In genomic region chr4:137643459-137643858, GRCm38 (mm10) we compare ENCODE assay signal across 20 mouse cellular contexts. TPM values are rescaled to one million over a fixed set of nuclear protein-coding genes. Genes with fewer than 3 reads are reported as not detected.
A peak's percentile ranks its signal among the peaks of the same experiment; 100 is the strongest.
DNase-seq lines count a peak whose midpoint lies in the region; ATAC-seq and TF ChIP-seq lines count a peak whose summit lies in the region.
"Had no signal": no experiment of that assay in that cellular context is flagged by ENCODE, and none has a peak within 500 bp of the region (broad histone marks: within the 10 kb centered on the region; RNA-seq: fewer than 3 reads in every experiment).

No protein-coding gene starts in this region.

- no peak for ATAC-seq in kidney, embryonic 16.5 days (ENCODE audit: low FRiP score, low TSS enrichment)
- 0 out of 2 replicates have a peak, but pooled peaks have one; percentile 27 for ATAC-seq in stomach, embryonic 15.5 days (ENCODE audit: insufficient read depth, low FRiP score, low read depth)
- ATAC-seq: forebrain, embryonic 15.5 days; hindbrain, postnatal 0 days had no signal

- 83% methylated on average over 2 of the region's 2 CpGs for WGBS in kidney, adult 2 months
- WGBS in kidney, embryonic 16.5 days, result 86% methylated on average over 2 of the region's 2 CpGs
- WGBS in stomach, embryonic 15.5 days, result 88% methylated on average over 2 of the region's 2 CpGs

- no peak for TF ChIP-seq POLR2A in kidney, adult 2 months (IDR thresholded peaks at IDR 0.05; ENCODE audit: low read depth, low read length)

- H3K27me3 ChIP-seq in kidney, adult 2 months (replicated peaks; ENCODE audit: control insufficient read depth, insufficient read depth, low read length), result no peaks in the 10 kb centered on the region
- no peaks in the 10 kb centered on the region for H3K27me3 ChIP-seq in kidney, embryonic 16.5 days (ENCODE audit: insufficient read depth, low read length)
- H3K27me3 ChIP-seq in stomach, embryonic 15.5 days (replicated peaks), result no peaks in the 10 kb centered on the region
- H3K27me3 ChIP-seq: forebrain, embryonic 15.5 days; heart, embryonic 13.5 days; liver, embryonic 13.5 days; neural tube, embryonic 15.5 days had no signal

- no peak overlapping the region for H3K9ac ChIP-seq in kidney, embryonic 16.5 days (replicated peaks; ENCODE audit: low read length)
- no peak overlapping the region for H3K9ac ChIP-seq in ES-E14 (ENCODE audit: insufficient read depth, low read depth, low read length, poor library complexity, severe bottlenecking)
- no peak overlapping the region for H3K9ac ChIP-seq in stomach, embryonic 15.5 days
- H3K9ac ChIP-seq: forebrain, embryonic 15.5 days; heart, embryonic 13.5 days; liver, embryonic 13.5 days; neural tube, embryonic 15.5 days had no signal

- peak overlapping the region; percentile 67; the same call in 1 of the 2 replicates for H3K27ac ChIP-seq in kidney, adult 2 months (ENCODE audit: insufficient read depth, low read depth, low read length)
- H3K27ac ChIP-seq in kidney, embryonic 16.5 days (ENCODE audit: low read length), result no peak overlapping the region
- H3K27ac ChIP-seq in ES-E14 (ENCODE audit: insufficient read depth, low read depth, low read length, poor library complexity, severe bottlenecking), result peak overlapping the region; percentile 29; the same call in 1 of the 2 replicates
- no peak overlapping the region for H3K27ac ChIP-seq in stomach, embryonic 15.5 days
- H3K27ac ChIP-seq: embryonic facial prominence, embryonic 10.5 days; forebrain, embryonic 15.5 days; heart, embryonic 13.5 days; hindbrain, postnatal 0 days; neural tube, embryonic 15.5 days had no signal

- peaks cover 3% of the 10 kb centered on the region for H3K36me3 ChIP-seq in kidney, adult 2 months (ENCODE audit: control insufficient read depth, insufficient read depth, low read length)
- H3K36me3 ChIP-seq in kidney, embryonic 16.5 days (ENCODE audit: insufficient read depth, low read length), result peaks cover 63% of the 10 kb centered on the region
- peaks cover 50% of the 10 kb centered on the region for H3K36me3 ChIP-seq in ES-E14 (ENCODE audit: control insufficient read depth, insufficient read depth, low read length, poor library complexity, severe bottlenecking)
- H3K36me3 ChIP-seq in stomach, embryonic 15.5 days, result peaks cover 45% of the 10 kb centered on the region

- H3K4me1 ChIP-seq in kidney, adult 2 months (ENCODE audit: control insufficient read depth, insufficient read depth, low read length), result no peaks in the 10 kb centered on the region; the same call in 1 of the 2 replicates
- peaks cover 4% of the 10 kb centered on the region; the same call in 1 of the 2 replicates for H3K4me1 ChIP-seq in kidney, embryonic 16.5 days (ENCODE audit: insufficient read depth, low read length)
- H3K4me1 ChIP-seq in ES-E14 (ENCODE audit: control insufficient read depth in 2 of 2, insufficient read depth in 2 of 2, low read length in 2 of 2, poor library complexity in 1 of 2), result peaks cover 0 to 4% of the 10 kb centered on the region in 2 experiments; a peak in 2 of 4 replicates
- no peaks in the 10 kb centered on the region for H3K4me1 ChIP-seq in stomach, embryonic 15.5 days
- H3K4me1 ChIP-seq: embryonic facial prominence, embryonic 10.5 days; forebrain, embryonic 15.5 days; heart, embryonic 13.5 days had no signal

- TF ChIP-seq CTCF in kidney, adult 2 months (conservative IDR thresholded peaks at IDR 0.05; ENCODE audit: insufficient read depth, insufficient read length, low read depth, low read length), result no peak

- no peaks in the 10 kb centered on the region for H3K9me3 ChIP-seq in kidney, embryonic 16.5 days (ENCODE audit: low read length)
- no peaks in the 10 kb centered on the region for H3K9me3 ChIP-seq in ES-E14 (ENCODE audit: control insufficient read depth, insufficient read depth, low read depth, low read length)
- no peaks in the 10 kb centered on the region for H3K9me3 ChIP-seq in stomach, embryonic 15.5 days
- H3K9me3 ChIP-seq: embryonic facial prominence, embryonic 10.5 days; forebrain, embryonic 15.5 days; heart, embryonic 13.5 days; liver, embryonic 13.5 days; neural tube, embryonic 15.5 days had no signal

- no peak overlapping the region for H3K4me2 ChIP-seq in kidney, embryonic 16.5 days (replicated peaks; ENCODE audit: low read depth, low read length)
- no peak overlapping the region for H3K4me2 ChIP-seq in stomach, embryonic 15.5 days
- H3K4me2 ChIP-seq: forebrain, embryonic 15.5 days; heart, embryonic 13.5 days; liver, embryonic 13.5 days; neural tube, embryonic 15.5 days had no signal

- H3K4me3 ChIP-seq in kidney, adult 2 months (ENCODE audit: insufficient read depth, low read depth, low read length), result no peak overlapping the region
- no peak overlapping the region for H3K4me3 ChIP-seq in kidney, embryonic 16.5 days (ENCODE audit: low read length)
- no peak overlapping the region for H3K4me3 ChIP-seq in ES-E14 (ENCODE audit: insufficient read depth in 1 of 2, low read depth in 1 of 2, low read length in 2 of 2, poor library complexity in 1 of 2, severe bottlenecking in 1 of 2)
- no peak overlapping the region for H3K4me3 ChIP-seq in stomach, embryonic 15.5 days (replicated peaks)
- H3K4me3 ChIP-seq: embryonic facial prominence, embryonic 10.5 days; erythroblast, embryonic 14.5 days; forebrain, embryonic 15.5 days; heart, embryonic 13.5 days; liver, embryonic 13.5 days; myocyte; neural tube, embryonic 15.5 days had no signal

- in situ Hi-C loops in ES-E14 (cut with MboI; ENCODE audit: low sequenced_read_pairs in 2 of 2, unreplicated experiment in 2 of 2), result no loop called here

- no peak for DNase-seq in kidney, adult 2 months
- no peak for DNase-seq in ES-E14 (ENCODE audit: low read depth, low spot score)
- peak; percentile 16 for DNase-seq in c-Kit-positive CD71-positive TER-119-negative erythroid progenitor cells, embryonic 14.5 days (ENCODE audit: low read depth)
- DNase-seq in testis, postnatal 10 days (ENCODE audit: low spot score), result no peak
- DNase-seq in heart, postnatal 36 days, result no peak
- DNase-seq: cerebellum, adult 8-10 months; liver, embryonic 13.5 days; midbrain, embryonic 14.5 days; retina, postnatal 1 day; right cerebral cortex, postnatal 4 days; thymus, adult 18-20 months had no signal

- intact Hi-C loops in heart, postnatal 36 days (cut with DNase I), result no loop called here

TF ChIP-seq in ES-E14, 5 proteins besides CTCF, POLR2A, EP300 and RAD21:
- TF ChIP-seq CHD2 (IDR thresholded peaks at IDR 0.05; ENCODE audit: low read depth, low read length) (no peak), HCFC1 (IDR thresholded peaks at IDR 0.05; ENCODE audit: borderline replicate concordance, insufficient read depth, low read length) (no peak), MAFK (IDR thresholded peaks at IDR 0.05; ENCODE audit: insufficient read depth, low read depth, low read length) (0 out of 2 replicates have a peak, but pooled peaks have one; percentile 43), ZC3H11A (IDR thresholded peaks at IDR 0.05; ENCODE audit: borderline replicate concordance, low read depth, low read length) (no peak), ZNF384 (IDR thresholded peaks at IDR 0.05; ENCODE audit: low read depth, low read length) (no peak)
TF ChIP-seq in ES-E14: peak in this region for 1.

RNA-seq across cellular contexts. Expression of gene Rap1gap, which starts 21.1 kb away (rescaled TPM):
- polyA plus RNA-seq in kidney, adult 2 months (2012; rRNA removed), result 213 and 248 TPM in 2 replicates
- 22.0 and 31.7 TPM in 2 replicates for polyA plus RNA-seq in kidney, embryonic 16.5 days (2015; fragmentation: Nextera tagmentation; extraction: Ambion mirVana)
- total RNA-seq in ES-E14 (2012; rRNA removed), result 13.4 and 28.4 TPM in 2 replicates
- polyA plus RNA-seq in stomach, embryonic 15.5 days (2015; fragmentation: Nextera tagmentation; extraction: Ambion mirVana), result 59.1 and 73.0 TPM in 2 replicates
- total RNA-seq in heart, postnatal 36 days (2021), result 10 to 100 TPM; 11.4 to 17.6 TPM

RNA-seq across cellular contexts. Expression of gene Usp48, which starts 49.9 kb away (rescaled TPM):
- 38.6 and 39.5 TPM in 2 replicates for polyA plus RNA-seq in kidney, adult 2 months (2012; rRNA removed)
- 62.9 and 69.8 TPM in 2 replicates for polyA plus RNA-seq in kidney, embryonic 16.5 days (2015; fragmentation: Nextera tagmentation; extraction: Ambion mirVana)
- total RNA-seq in ES-E14 (2012; rRNA removed), result 161 and 173 TPM in 2 replicates
- polyA plus RNA-seq in stomach, embryonic 15.5 days (2015; fragmentation: Nextera tagmentation; extraction: Ambion mirVana), result 63.8 and 68.8 TPM in 2 replicates
- total RNA-seq in heart, postnatal 36 days (2021), result 10 to 100 TPM; 30.0 to 36.3 TPM

Comparison
In these comparisons a context has a peak if more than half of its experiments do, and no peak if none do; other contexts are left out.
1. H3K27ac ChIP-seq: peak in kidney, adult 2 months (single experiment) and ES-E14 (single experiment); none in kidney, embryonic 16.5 days (single experiment) and stomach, embryonic 15.5 days (single experiment).